Mouse (Mus musculus): ENCODE results near the gene Gpc5. TPM values are rescaled to one million over a fixed set of nuclear protein-coding genes. Genes with fewer than 3 reads are reported as not detected.

Gene Gpc5
- total RNA-seq, 2 experiments from 2014 or later, result 38.3 to 42.3 TPM

DNA sequence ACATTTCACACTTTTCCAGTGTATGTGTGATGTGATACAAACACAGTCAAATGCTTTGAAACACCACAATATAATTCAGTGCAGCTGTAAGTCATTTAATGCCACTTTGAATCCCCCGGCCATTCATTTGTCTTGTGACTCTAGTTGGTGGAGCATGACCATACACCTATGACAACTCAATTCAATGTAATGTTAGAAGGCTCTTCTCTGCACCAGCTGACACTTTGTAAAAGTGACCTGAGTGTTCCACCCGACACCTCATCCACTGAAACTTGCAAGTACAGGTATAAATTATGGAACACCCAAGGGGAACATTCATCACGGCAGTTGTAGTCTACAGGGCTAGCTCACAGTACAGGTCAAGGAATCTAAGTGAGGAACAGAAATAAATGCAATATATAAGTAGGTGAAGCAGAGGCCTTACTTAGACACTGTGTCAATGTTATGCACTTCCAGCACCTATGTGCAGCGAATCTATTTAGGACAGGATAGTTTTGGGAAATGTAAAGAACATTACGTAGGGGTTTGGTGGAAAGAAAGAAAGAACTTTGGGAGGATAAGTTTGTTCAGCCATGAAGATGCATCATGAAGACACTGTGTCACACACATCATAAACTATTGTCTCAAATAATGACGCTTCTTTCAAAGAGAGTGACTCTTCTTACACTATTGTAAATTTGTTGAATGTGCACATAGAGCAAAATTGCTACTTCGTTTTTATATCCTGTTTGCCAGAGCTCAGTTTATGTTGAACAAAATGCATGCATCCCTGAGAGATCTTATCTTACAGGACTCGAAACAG, 1381.6 kb downstream of the Gpc5 start:
- TF ChIP-seq CTCF (conservative IDR thresholded peaks at IDR 0.05), result no peak
- Histone ChIP-seq H3K27ac (no peak overlapping the region), H3K4me3 (no peak overlapping the region)
- DNase-seq (ENCODE audit: low spot score in 2 of 2), result no peak

DNA sequence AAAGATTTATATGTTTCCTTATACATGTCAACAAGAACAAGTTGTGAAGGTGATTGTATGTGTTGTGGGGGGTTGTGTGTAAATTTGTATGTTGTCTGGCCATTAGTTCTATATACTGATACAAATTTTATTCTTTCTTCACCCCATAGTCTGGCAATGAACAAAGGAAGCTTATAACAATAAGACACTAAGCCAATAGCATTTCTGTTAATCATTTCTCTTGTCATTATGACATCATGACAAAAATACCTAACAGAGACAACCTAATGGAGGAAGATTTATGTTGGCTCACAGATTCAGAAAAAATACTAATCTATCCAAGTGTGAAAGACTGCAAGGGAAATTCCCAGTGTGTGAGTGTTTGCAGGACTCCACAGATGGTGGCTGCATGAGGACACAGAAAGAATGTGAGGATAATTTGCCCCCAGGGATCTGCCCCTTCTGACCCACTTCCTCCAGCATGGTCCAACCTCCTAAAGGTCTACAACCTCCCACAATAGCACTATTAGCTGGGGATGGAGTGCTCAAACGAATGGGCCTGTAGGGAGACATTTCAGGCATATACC, 1402.4 kb downstream of the Gpc5 start:
- DNase-seq (ENCODE audit: low spot score in 2 of 2), result no peak
- Histone ChIP-seq H3K27ac (no peak overlapping the region), H3K4me3 (no peak overlapping the region)
- no peak for TF ChIP-seq CTCF (conservative IDR thresholded peaks at IDR 0.05)

DNA sequence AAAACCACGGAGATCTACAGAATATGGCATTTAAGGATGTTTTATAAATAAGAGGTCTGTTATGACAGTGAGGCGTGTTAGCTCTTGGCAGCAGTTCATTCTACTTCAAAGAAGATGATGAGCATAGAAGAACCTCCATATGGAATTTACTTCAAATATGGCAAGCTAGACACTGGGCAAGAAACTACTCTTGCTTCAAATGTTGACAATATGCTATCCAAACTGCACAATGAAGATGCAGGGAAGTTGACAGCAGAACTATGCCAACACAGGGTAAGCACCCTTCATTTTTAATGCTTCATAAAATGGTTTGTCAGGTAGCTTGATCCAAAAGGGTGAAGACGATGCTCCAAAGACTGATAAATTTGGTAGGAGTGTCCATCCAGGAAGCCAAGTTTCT, 1446.2 kb downstream of the Gpc5 start:
- DNase-seq (ENCODE audit: low spot score in 2 of 2), result no peak
- H3K27ac ChIP-seq, result no peak overlapping the region
- H3K4me3 ChIP-seq, result no peak overlapping the region
- no peak for TF ChIP-seq CTCF (conservative IDR thresholded peaks at IDR 0.05)

DNA sequence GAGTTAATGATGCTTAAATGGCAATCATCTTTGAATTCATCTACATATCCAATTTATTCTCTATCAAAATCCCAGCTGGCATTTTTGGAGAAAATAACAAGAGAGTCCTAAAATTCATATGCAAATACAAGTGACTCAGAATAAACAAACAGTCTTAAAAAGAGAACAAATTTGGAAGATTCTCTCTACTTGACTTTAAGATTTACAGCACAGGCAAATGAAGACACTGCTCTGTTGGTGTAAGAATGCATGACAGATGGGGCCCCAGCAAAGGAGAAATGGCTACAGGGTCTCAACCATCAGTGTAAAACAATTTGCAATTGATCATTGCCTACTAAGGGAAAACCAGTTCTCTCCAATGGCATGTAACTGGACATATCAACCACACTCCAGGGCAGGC, 1451.7 kb downstream of the Gpc5 start:
- DNase-seq (ENCODE audit: low spot score in 2 of 2), result no peak
- TF ChIP-seq CTCF (conservative IDR thresholded peaks at IDR 0.05), result no peak
- no peak overlapping the region for H3K4me3 ChIP-seq
- no peak overlapping the region for H3K27ac ChIP-seq

DNA sequence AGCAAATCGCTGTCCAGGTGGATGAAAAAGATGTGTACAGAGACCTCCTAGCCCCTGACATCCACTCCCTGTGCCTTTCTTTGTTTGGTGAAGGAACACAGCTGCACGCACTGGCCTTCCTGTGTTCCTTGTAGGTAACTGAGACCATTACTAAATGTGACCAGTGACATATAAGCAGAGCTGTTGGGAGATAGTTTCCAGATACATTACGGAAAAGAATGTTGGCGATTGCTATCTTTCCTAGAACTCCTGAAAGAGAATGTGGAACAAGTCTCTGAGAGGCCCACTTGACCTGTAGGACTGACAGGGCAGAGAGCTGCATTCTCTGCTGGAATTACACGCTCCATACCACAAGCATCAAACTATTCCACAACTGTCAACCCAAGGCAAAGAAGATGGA, 1459.4 kb downstream of the Gpc5 start:
- no peak for DNase-seq (ENCODE audit: low spot score in 2 of 2)
- Histone ChIP-seq H3K27ac (no peak overlapping the region), H3K4me3 (no peak overlapping the region)
- TF ChIP-seq CTCF (conservative IDR thresholded peaks at IDR 0.05), result no peak

DNA sequence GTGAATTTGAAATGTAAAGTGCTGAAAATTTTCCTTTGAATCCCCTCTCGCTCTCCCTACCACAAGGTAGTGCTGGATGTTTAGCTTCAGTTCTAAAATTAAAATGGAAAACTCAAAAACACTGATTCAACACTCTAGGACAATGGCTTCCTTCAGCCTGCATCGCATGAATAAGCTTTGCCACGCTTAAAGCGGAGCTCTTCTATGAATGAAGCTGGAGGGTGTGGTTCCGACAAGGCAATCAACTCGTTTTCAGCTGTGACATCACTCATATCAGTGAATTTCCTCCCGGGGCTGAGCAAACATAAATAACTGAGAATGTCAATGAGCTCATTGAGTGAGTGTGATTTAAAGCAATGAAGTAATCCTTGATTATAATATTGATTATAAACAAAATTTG, 1461.3 kb downstream of the Gpc5 start:
- TF ChIP-seq CTCF (conservative IDR thresholded peaks at IDR 0.05), result no peak
- Histone ChIP-seq H3K27ac (no peak overlapping the region), H3K4me3 (no peak overlapping the region)
- DNase-seq (ENCODE audit: low spot score in 2 of 2), result no peak

DNA sequence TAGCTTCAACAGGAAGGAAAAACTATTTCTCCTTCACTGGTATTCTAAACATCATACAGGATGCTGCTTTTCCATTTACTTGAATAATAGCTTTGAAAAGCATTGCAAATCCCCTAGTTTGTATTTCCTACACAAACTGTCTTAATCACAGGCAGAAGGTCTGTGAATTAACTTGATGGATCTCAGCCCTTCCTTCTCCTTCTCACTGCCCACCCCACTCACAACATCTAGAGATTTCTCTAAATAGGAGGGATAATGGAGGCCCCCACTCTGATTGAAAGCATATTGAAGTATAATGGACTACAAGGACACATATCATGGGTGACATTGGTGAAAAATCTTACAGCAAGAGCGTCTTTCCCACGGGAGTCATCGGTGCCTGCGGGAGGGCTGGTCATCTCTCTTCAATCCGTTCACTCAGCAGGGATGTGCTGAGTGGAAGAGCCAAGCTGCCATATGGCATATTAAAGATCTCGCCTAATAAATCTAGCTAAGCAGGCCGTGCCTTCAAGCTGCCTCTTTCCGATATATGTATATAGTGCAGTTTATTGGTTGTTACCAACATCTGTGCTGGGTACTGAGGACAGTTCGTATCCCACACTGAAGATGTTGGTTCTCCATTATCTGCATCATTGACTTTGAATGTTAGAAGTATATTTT, 1466.3 kb downstream of the Gpc5 start:
- H3K4me3 ChIP-seq, result no peak overlapping the region
- no peak for DNase-seq (ENCODE audit: low spot score in 2 of 2)
- no peak overlapping the region for H3K27ac ChIP-seq
- no peak for TF ChIP-seq CTCF (conservative IDR thresholded peaks at IDR 0.05)

DNA sequence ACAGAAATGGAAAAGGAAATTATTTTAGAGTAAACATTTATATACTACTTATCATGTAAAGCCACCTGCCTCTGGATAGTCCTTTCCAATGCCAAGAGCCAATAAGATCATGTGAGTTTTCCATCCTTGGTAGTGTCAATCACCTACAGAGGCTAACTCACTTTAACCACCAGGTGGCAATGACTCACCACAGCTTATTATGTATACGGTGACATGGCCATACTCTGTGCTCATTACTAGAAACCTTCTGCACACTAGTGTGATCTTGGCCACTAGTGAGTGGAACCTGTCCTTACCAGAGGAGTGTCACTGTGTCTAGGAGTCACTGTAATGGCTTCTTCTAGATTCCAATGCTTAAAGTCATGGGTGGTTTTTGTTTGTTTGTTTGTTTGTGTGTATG, 1468.0 kb downstream of the Gpc5 start:
- Histone ChIP-seq H3K27ac (no peak overlapping the region), H3K4me3 (no peak overlapping the region)
- DNase-seq (ENCODE audit: low spot score in 2 of 2), result no peak
- TF ChIP-seq CTCF (conservative IDR thresholded peaks at IDR 0.05), result peak; percentile 77

Small RNAs within 50 kb of the gene (microRNA-seq; reads per million reads assigned to microRNA genes)
- 500 to 650 reads per million in 2 experiments for gene Mir17
- gene Mir18, result 41.5 to 53.4 reads per million in 2 experiments
- gene Mir19a, result 0 to 0.96 reads per million in 2 experiments
- 0 to 0.32 reads per million in 2 experiments for gene Mir19b-1
- 249 to 255 reads per million in 2 experiments for gene Mir20a
- 430 to 489 reads per million in 2 experiments for gene Mir92-1
